Mouse (Mus musculus): Measurements from ENCODE around the gene Mboat2.

The Mboat2 gene

DNA sequence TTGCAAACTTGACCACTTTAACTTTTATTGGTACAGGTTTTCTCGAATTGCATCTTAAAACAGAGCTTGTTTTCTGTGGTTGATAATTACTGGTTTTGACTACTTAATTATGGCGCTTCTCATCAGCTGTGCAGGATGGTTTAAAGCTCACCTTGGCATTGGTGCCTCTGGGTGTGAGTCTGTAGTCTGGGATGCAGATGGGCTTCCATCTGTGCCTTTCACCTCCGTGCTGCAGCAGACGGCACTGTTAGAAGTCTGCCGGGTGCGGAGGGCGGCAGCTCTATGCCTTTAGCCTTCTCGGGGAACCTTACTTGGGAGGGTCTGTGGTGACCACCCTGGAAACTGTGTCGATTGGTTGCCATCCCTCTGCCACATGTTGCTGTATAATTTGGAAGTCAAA lies 29.8 kb downstream of the Mboat2 start:
- no peak for DNase-seq (ENCODE audit: low spot score)

DNA sequence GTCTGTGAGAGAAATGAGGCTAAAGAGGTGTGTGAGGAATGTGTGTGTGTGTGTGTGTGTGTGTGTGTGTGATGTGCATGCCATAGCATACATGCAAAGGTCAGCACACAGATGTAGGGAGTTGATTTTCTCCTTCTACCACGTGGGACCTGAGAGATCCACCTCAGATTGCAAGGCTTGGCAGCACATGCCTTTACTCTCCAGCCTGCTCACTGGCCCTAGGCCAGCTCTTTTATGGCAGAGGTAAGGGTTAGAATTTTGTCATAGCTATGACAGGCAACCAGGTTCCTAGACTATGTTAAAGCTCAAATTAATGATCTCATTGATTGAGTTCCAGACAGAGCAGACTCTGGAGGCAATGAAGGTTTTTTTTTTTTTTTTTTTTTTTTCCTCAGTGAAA lies 33.1 kb downstream of the Mboat2 start:
- DNase-seq (ENCODE audit: low spot score) = no peak

DNA sequence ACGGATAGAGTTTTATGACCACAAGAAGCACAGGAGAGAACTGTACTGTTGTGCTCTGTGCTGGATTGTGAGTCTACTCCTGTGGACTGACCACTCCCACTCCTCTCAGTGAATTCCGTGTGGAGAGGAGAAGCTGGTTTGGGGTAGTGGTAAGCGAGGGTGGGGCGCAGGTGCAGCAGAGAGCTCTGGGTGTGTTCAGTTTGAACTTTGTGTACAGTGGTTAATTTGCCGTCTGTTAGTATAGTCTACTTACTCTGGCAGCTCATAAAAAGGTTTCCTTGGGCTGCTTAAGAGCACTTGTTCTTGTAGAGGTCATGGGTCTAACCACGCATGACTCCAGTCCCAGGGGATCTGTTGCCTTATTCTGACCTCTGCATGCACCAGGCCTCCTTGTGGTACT lies 36.0 kb downstream of the Mboat2 start:
- DNase-seq (ENCODE audit: low spot score) = no peak

- DNase-seq (ENCODE audit: low spot score) = no peak
Observed at GRCm38 (mm10) chr12:24868694-24869093, 38.0 kb downstream of the Mboat2 start.

- DNase-seq (ENCODE audit: low spot score) = no peak
Observed at GRCm38 (mm10) chr12:24869231-24869630, 38.6 kb downstream of the Mboat2 start.

DNA sequence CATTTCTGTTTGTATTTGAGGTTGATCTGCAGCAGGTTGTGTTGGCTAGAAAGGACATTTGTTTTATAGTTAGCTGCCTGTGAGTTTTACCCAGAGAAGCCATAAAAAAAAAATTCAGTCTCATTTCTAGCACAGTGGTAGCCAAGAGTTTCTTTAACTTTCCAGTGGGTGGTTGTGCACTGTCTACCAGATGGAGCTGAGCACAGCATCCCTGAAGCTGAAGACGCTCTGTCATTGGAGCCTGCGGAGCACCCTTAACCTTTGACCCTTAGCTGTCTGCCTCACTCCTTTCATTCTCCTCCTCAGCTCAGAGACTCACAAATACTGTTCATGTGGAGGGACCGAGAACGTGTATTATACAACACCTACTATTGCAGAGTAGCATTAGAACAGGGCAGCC lies 40.2 kb downstream of the Mboat2 start:
- DNase-seq (ENCODE audit: low spot score) = no peak

GRCm38 (mm10) chr12:24872264-24872663 lies 41.6 kb downstream of the Mboat2 start:
- DNase-seq (ENCODE audit: low spot score) = no peak

DNA sequence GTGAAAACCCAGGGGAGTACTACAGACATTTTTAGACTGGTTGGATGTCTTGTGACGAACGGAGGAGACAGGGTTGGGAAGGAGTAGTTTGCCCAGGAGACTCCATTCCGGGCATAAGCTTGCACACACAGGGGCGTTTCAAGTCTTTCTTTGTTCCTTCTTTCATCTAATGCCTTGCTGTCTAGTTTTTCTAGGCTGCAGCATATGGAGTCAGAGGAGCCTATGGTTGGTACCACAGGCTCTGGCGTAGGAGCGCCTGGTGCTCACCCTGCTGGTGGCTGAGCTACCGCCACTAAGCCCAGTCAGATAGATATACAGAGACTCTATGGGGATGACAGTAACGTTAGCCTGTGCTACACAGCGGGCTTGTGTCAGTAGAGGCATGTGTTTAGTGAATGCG lies 42.0 kb downstream of the Mboat2 start:
- DNase-seq (ENCODE audit: low spot score) = no peak

DNA sequence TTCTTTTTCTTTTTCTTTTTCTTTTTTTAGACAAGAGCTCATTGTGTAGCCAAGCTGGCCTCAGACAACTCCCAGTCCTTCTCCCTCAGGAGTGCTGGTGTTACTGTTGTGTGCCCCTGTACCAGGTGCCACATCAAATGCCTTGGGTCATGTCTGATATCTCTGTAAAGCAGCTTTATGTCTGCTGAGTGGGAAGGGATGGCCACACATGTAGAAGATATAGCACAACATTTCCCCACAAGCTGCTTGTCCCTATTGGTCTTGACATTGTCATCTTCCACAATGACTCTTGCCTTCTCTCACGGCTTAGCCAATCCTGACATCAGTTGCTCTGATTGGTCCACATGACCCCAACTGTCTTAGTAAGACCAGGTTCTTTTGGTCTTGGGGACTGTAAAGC lies 45.2 kb downstream of the Mboat2 start:
- no peak for DNase-seq (ENCODE audit: low spot score)

DNA sequence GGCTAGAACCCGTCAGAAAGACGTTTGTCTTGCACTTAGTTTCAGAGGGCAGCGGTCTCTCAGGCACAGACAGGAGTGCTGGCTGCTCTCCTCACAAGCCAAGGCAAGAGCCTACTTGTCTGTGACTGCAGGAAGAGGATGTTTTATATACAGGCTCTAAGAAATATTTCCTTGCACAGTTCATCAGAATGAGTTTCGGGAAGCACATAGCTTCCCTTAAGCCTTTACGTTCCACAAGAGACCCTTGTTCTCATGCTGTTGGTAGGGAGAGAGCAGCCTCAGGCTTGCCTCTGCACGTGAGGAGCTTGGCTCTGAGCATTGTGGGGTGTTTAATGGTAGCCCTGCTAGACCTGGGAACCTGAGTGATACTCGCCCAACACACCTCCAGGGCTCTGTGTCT lies 46.6 kb downstream of the Mboat2 start:
- no peak for DNase-seq (ENCODE audit: low spot score)

DNA sequence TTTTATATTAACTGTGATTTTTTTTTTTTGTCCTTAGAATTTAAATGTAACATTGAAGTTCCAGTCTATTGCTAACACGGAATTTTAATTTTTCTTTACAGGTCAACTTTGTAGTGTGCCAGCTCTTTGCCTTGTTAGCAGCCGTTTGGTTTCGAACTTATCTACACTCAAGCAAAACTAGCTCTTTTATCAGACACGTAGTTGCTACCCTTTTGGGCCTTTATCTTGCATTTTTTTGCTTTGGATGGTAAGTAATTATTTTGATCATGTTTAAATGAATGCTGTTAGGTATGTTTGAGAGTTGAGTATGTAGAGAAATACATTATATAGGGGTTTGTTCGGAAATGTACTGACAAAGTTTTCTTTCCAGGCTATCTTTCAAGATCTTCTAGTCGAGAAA lies 47.4 kb downstream of the Mboat2 start:
- DNase-seq (ENCODE audit: low spot score) = no peak

DNA sequence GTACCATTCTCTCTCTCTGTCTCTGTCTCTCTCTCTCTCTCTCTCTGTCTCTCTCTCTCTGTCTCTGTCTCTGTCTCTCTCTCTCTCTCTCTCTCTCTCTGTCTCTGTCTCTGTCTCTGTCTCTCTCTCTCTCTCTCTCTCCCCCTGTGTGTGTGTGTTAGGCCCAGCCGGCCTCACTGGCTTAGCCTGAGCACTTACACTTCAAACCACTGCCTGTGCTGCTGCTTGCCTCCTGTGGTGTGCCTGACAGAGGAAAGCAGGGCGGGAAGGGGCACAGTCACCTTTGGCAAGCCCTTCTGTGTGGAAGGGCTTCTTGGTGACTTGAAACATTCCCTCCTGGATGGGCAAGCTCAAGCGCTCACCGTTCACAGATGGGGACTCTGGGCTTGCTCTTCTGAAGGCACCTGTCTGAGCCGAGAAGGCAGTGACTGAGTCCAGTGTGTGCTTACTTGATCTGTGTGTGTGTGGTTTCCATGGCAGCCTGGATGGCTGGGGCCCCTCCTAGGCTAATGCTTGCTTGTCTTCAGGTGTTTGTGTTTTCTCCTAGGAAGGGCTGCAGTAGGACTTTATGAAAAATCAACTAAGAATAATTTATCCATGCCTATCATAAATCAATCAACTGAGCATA lies 48.2 kb downstream of the Mboat2 start:
- DNase-seq (ENCODE audit: low spot score) = no peak

DNA sequence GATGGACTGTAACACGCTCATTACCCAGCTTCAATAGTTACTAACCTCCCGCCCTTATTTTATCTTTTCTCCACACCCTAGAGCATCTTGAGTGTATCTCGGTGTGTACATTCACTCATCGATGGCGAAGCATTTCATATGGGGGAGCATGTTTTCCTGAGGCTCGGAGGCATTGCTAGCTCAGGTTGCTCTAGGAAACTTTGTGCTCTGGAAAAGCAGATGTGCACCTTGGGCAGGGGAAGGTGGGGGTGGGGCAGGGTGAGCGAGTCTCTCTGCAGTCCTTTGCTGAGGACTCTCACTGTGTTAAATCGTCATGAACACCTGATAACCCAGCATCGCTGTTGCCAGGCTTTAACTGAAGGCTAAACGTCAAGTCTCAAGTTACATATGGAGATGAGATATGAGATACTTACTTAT lies 48.9 kb downstream of the Mboat2 start:
- DNase-seq (ENCODE audit: low spot score) = peak; percentile 74

GRCm38 (mm10) chr12:24883279-24883678 lies 52.6 kb downstream of the Mboat2 start:
- DNase-seq (ENCODE audit: low spot score) = no peak

- DNase-seq (ENCODE audit: low spot score) = peak; percentile 63
Observed at GRCm38 (mm10) chr12:24886800-24887199, 56.1 kb downstream of the Mboat2 start.

DNA sequence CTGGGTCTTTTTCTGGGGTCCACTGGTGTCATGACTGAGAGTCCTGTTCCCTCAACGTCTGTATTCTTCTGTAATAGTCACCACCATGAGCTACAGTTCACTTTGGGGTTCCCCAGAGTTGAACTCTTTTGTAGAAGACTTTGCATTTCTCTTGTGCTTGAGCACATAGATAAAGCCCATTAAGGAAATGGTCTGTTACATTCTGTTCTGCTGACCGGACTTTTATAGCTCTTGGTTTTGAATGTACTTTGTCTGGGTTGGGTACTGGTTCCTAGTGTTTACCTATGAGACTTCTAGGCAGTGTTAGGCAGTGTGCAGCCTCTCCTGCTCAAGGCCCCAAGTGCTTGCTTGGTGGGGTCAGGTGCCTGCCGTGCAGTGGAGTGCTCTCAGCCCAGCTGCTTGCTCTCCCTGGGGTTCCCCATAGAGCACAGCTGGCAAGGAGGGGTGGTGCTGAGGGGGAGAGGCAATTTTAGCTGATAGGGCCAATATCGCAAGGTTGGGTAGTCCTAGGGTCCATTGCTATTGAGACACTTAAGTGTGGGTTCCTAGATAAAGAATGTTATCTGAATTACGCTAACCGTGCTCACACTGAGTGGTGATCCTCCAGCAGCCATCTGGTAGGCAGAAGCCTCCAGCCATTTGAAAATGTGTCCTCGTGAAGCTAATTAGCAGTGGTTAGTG lies 58.8 kb downstream of the Mboat2 start:
- peak; percentile 84 for DNase-seq (ENCODE audit: low spot score)

DNA sequence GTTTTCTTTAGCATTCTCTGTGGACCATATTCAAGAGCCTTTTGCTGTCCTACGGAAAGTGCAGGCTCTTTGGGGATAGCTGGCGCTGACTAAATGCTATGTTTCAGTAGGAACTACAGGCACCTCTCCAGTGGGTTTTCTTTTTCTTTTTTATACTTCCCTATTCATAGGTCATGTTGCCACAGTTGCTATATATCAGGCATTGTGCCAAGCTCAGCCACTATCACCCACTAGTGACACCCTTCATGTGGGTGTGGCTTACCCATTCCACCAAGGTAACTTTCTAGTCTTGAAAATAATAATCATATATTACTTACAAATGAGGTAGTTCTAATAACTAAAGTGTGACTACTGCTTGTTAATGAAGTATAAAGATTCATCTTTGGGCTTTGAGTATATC lies 59.5 kb downstream of the Mboat2 start:
- DNase-seq (ENCODE audit: low spot score) = peak; percentile 59

DNA sequence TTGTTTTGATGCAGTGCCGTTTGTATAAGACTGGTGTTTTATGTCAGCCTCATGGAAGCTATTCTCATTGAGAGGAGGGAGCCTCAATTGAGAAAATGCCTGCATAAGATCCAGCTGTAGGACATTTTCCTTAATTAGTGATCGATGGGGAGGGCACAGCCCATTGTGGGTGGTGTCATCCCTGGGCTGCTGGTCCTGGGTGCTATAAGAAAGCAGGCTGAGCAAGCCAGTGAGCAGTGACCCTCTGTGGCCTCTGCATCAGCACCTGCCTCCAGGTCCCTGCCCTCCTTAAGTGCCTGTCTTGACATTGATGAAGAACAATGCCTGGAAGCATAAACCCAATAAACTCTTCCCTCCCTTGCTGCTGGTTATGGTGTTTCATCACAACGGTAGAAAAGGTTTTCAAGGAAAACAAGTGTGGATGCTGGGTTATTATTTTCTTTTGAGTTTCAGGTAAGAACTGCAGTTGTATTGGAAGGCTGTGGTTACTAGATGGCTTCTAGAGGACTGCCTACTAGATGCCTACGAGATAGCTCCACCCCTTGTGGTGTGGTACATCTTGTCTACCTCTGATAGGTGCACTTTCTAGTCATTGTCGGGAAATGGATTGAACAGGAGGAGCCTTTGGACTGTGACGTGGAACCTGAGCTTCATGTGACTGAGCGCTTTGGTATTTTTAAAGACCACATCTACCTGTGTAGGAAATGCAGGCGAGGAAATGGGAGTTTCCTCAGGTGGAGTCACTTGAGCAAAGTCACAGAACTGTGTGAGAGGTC lies 60.2 kb downstream of the Mboat2 start:
- DNase-seq (ENCODE audit: low spot score) = no peak

- peak; percentile 87 for DNase-seq (ENCODE audit: low spot score)
Observed at GRCm38 (mm10) chr12:24892536-24892935, 61.9 kb downstream of the Mboat2 start.

DNA sequence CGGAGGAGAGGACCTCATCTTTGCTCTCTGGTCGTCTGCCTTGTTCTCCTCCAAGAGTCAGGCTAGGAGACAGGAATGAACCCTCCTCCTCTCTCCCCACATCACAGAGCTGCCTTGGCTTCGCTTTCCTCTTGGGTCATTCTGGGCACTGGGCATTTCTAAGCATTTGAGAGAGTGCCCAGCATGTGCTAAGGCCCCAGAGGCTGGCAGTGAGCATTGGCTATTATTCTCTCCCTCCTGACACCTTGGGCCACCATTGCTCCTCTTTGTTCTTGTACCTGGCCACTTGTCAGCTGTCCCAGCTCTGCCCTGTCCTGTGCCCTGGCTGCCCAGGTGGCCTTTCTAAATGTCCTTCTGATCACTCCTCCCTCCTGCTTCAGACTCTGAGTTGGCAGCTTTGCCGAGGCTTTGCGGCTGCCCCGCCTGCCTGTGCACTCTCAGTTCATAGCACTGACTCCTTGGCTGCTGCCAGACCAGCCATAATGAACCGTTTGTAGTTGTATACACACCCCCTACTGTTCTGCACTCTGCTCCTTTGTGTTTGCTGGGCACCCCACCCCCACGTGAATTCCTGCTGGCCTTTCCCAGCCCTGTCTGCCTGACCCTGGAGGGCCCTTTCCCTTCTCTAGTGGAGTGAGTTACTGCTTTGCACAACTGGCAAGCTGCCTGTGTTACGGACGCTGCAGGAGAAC lies 63.2 kb downstream of the Mboat2 start:
- no peak for DNase-seq (ENCODE audit: low spot score)

GRCm38 (mm10) chr12:24895352-24895751 lies 64.7 kb downstream of the Mboat2 start:
- DNase-seq (ENCODE audit: low spot score) = no peak

GRCm38 (mm10) chr12:24897354-24897753 lies 66.7 kb downstream of the Mboat2 start:
- DNase-seq (ENCODE audit: low spot score) = no peak

DNA sequence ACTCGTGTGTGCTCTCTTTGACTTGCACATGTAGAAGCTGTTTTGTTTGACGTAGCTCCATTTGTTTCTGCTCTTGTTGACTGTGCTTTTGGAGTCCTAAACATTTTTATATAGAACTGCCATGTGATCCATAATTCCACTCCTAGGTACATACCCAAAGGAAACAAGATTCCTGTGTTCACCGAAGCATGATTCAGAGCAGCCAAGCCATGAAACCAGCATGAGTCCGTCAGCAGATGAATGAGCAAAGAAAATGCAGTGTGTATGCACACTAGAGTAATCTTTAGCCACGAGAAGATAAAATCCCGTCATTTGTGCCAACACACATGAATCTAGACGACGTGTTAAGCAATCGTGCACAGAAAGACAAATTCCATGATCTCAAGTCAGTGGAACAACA lies 67.5 kb downstream of the Mboat2 start:
- no peak for DNase-seq (ENCODE audit: low spot score)

Data from c-Kit-positive CD71-positive TER-119-positive erythroid progenitor cells, embryonic 14.5 days (primary cell).